Mouse (Mus musculus): ENCODE measurements around the gene Sik1.
A peak's percentile ranks its signal among the peaks of the same experiment; 100 is the strongest.

The Sik1 gene

DNA sequence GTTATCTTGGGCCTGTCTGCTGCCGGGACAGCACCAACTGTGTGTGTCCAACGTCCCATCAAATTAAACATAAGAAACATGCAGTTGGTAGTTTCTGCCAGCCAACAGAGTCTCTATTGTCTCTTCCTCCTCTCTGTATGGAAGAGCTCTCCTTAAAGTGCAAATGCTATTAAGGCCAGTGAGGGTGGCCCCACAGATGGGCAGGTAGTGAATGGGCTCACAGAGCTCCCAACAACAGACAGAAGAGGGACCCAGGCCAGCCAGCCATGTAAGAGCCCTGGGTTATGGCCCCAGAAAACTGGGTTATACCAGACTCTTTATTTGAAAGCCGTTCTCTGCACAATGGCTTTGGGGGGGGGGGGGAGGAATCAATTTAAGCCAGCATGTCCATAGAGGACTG is 21.2 kb upstream of the Sik1 start:
- no peak for DNase-seq (ENCODE audit: extremely low read depth, insufficient read length, low spot score)

- DNase-seq (ENCODE audit: extremely low read depth, insufficient read length, low spot score): no peak
These were observed 19.8 kb upstream of the Sik1 start for GRCm38 (mm10) chr17:31875326-31875930.

DNA sequence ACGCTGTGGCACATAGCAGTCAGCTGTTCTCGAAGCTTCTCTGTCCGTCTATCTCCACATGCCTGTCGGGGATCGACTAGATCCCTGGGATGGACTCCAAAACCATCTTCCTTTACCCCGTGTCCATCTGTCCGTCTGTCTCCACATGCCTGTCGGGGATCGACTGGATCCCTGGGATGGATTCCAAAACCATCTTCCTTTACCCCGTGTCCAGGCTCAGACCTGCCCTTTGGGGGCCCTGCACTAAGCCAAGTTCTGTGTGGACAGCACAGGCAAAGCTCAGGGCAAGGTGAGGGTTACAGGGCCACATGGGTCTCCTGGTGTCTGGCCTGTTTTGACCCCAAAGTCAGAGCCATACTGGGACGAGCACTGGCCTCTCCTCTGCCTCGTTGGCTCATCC is 19.1 kb upstream of the Sik1 start:
- DNase-seq (ENCODE audit: extremely low read depth, insufficient read length, low spot score): no peak

DNA sequence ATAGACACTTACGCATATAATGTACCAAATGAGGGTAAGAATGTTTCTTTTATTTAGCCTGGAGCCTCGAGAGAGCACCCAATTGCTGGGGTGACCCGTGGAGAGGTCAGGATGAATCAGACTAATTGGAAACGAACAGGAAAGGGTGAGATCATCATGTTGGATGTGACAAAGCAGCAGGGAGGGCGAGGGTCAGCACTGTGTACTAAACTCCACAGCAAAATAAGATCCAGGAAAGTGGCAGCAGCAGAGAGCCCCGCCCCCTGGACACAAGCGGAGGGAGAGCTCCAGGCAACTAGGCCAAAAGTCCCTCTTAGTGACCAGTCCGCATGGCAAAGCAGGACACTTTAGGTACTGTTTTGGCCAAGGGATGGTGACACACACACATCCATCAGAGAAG is 18.4 kb upstream of the Sik1 start:
- DNase-seq (ENCODE audit: extremely low read depth, insufficient read length, low spot score): peak; percentile 64

DNA sequence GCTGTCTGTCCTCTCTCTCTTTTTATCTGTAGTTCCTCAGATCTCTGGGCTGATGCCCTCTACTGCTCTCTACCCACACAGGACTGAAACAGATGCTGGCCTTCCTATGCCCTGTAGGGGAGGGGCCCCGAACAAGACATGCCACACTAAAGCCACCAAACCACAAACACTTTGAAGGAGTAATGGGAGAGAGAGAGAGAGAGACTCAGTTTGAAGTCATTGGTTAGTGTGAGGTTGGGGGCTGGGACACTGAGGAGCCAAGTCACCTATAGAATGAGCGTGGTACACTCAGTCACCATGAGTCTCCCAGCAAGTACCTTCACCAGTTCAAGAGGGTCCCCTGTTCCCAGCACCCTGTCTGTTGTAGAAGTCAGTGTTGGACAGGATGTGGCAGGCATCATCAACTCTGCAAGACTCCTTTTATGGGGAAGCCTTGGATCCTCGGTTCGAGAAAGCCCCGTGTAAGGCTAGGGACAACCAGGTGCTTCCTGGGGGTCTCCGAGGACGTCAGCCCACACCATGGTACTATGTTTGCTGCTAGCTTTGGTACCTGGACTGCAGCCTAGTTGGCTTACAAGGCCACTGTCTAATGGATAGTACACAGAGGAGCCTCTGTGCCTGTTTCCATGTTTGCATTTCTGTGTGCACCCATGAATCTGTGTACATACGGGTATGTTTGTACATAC is 17.7 kb upstream of the Sik1 start:
- DNase-seq (ENCODE audit: extremely low read depth, insufficient read length, low spot score): no peak

- DNase-seq (ENCODE audit: extremely low read depth, insufficient read length, low spot score): no peak
These were observed 17.2 kb upstream of the Sik1 start for GRCm38 (mm10) chr17:31872826-31873165.

GRCm38 (mm10) chr17:31871968-31872825 is 16.6 kb upstream of the Sik1 start:
- no peak for DNase-seq (ENCODE audit: extremely low read depth, insufficient read length, low spot score)

GRCm38 (mm10) chr17:31870931-31871421 is 15.4 kb upstream of the Sik1 start:
- no peak for DNase-seq (ENCODE audit: extremely low read depth, insufficient read length, low spot score)

DNA sequence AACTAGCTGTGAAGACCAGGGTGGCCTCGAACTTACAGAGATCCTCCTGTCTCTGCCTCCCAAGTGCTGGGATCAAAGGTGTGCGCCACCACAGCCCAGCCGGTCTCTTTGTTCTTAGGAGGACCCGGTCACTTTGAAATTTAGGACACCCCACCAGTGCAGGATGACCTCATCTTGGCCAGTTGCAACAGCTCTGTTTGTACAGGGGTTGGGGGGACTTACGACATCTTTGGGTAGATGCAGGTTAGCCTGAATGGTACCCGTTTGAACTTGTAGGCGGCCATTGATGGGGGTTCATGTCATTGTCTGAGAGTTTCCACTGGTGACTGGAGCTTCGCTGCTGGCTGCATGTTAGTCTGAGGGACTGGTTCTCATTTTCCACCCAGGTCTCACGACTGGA is 14.8 kb upstream of the Sik1 start:
- no peak for DNase-seq (ENCODE audit: extremely low read depth, insufficient read length, low spot score)

DNA sequence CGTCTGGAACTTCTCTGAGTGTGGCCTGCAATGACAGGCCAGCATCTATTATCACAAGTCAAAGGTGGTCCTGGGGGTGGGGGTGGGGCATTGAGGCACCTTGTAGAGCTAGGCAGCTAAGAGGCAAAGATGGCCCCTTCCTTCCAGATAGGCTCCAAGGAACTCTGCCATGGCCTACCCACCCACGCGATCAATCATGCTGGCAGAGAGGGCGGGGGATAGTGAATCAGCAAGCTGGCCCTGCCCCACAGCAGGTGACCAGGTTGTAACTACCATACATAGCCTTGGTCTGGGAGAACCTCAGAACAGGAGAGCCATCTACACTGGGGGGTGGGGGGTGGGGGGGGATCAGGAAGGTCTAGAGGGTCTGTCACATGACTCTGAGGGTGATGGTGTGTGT is 12.5 kb upstream of the Sik1 start:
- DNase-seq (ENCODE audit: extremely low read depth, insufficient read length, low spot score): no peak

DNA sequence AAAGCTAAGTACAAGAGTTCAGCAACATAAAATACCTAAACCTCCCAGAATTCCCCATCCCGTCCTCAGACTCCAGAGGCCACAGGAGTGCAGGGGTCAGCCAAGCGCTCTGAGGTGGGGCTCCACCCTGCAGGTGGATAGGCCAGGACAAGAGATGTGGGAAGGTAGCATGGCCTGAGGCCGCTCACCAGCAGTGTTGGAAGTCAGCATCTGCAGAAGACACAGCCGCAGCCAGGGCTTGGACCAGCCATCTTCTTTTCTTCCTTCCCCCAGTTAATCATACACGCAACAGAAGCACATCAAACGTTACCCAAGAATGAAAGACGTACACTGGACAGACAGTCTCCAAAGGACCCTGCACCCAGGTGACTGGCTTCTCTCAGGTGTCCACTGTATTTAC is 11.5 kb upstream of the Sik1 start:
- DNase-seq (ENCODE audit: extremely low read depth, insufficient read length, low spot score): no peak

DNA sequence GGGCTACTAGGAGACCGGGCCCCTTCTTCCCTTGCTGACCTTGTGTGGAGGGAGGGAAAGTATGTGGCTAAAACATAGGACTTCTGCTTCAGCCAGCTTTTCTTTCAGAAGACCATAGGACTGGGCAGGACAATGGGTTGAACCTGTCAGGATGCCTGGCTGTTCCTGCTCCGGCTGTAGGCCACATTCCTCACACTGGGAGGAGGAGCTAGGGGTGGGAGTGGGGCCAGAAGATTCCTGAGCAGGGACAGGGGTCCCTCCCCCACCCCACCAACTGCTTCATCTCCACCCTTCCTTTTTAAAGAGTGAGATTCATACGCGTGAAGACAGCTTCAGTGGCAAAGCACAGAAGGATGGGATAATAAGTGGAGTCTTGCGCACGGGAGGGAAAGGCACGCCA is 10.0 kb upstream of the Sik1 start:
- no peak for DNase-seq (ENCODE audit: extremely low read depth, insufficient read length, low spot score)

- no peak for DNase-seq (ENCODE audit: extremely low read depth, insufficient read length, low spot score)
These were observed 9.3 kb upstream of the Sik1 start for GRCm38 (mm10) chr17:31864666-31865450.

- no peak for DNase-seq (ENCODE audit: extremely low read depth, insufficient read length, low spot score)
These were observed 7.7 kb upstream of the Sik1 start for GRCm38 (mm10) chr17:31863151-31863815.

- no peak for DNase-seq (ENCODE audit: extremely low read depth, insufficient read length, low spot score)
These were observed 6.5 kb upstream of the Sik1 start for GRCm38 (mm10) chr17:31862136-31862535.

DNA sequence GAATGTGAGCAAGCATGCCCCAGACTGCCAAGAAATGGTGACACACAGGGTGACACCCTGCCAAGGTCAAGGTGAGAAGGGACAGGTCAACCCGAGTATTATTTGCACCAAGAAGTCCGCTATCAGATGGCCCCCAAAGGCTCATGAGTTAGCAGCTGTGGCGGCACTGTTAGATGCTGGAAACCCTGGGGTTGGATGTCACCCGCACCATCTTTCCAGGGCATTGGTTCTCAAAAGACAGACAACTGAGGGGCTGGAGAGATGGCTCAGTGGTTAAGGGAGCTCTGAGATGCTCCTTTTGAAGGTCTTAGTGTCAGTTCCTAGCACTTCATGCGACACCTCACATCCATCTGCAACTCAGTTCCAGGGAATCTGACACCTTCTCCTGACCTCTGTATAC is 6.1 kb upstream of the Sik1 start:
- no peak for DNase-seq (ENCODE audit: extremely low read depth, insufficient read length, low spot score)

DNA sequence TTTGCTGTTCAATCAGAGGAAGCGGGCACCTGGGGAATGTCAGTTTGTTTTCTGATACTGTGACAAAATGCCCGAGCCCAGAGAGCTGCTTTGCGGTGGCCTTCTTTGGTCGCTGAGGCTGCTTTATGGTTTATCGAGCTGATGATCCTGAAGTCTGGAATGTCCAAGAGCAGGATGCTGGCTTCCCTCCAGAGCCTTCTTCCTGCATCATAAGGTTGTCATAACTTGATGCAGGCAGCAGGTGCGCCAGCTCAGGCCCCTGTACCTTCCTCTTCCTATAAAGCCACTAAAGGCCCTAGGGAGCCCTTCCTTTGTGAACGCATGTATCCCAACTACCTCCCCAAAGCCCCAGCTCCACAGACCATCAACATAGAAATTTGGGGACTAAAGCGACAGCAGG is 5.3 kb upstream of the Sik1 start:
- no peak for DNase-seq (ENCODE audit: extremely low read depth, insufficient read length, low spot score)

DNA sequence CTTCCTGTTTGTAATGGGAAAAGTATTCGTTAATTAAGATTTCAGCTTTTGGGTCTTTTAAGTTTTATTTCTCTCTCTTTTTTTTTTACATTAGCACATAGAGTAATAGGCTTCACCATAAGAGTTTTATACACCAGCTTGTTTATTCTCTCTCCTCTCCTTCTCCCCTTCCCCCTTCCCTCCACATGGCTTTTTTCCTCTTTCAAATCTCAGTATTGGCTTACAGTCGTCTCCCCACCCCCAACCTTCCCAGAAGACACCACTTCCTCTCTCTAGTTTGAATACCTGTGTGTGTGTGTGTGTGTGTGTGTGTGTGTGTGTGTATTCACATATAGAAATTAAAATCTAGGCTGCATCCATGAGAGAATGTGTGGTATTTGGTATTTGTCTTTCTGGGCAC is 3.8 kb upstream of the Sik1 start:
- DNase-seq (ENCODE audit: extremely low read depth, insufficient read length, low spot score): no peak

DNA sequence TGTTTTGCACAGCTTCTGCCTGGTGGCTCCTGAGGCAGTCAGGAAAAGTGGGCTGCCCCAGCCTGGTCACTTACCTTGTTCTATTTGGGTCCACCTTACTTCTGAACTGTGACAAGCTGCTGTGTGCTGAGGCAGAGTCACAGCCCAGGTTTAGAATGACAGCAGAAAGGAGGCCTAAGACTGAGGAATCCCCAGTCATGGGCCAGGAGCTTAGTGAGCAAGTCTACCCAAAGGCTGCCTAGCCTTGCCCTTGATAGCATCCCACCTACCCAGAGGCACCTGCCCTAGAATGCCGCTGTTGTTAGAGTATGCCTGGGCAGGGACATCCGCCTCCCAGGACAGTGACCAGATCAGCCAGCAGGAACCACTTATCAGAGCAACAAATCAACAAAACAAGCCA is 3.2 kb upstream of the Sik1 start:
- DNase-seq (ENCODE audit: extremely low read depth, insufficient read length, low spot score): no peak

GRCm38 (mm10) chr17:31857903-31858426 is 2.4 kb upstream of the Sik1 start:
- DNase-seq (ENCODE audit: extremely low read depth, insufficient read length, low spot score): no peak
